Mouse (Mus musculus) hindbrain, embryonic 12.5 days (tissue): ENCODE measurements around the gene AV320801. TPM values are rescaled to one million over a fixed set of nuclear protein-coding genes. Genes with fewer than 3 reads are reported as not detected.
"Not testable (repeated sequence)": the region's sequence is repeated elsewhere in the genome, so short reads cannot be mapped to it uniquely, and the experiment has no call there.

Experiments used
- ATAC-seq: fragments of 200-750 bp; cut with Nextera tagmentation; 2 replicates; pipeline ENCODE4 v1.8.0; 2017; ENCODE audit warnings: moderate TSS enrichment; ENCODE audit not compliant: low FRiP score
- H3K27ac ChIP-seq: fragments of 300-500 bp; sonication (generic); 2 replicates; pipeline ENCODE4 v1.5.1; 2016; ENCODE audit warnings: mild to moderate bottlenecking
- H3K27me3 ChIP-seq: fragments of 300-500 bp; sonication (generic); 2 replicates; pipeline ENCODE4 v1.6.1; 2016; ENCODE audit warnings: mild to moderate bottlenecking
- H3K36me3 ChIP-seq: fragments of 300-500 bp; sonication (generic); 2 replicates; pipeline ENCODE4 v1.6.1; 2016; ENCODE audit warnings: mild to moderate bottlenecking
- H3K4me1 ChIP-seq: fragments of 300-500 bp; sonication (generic); 2 replicates; pipeline ENCODE4 v1.6.1; 2016
- H3K4me2 ChIP-seq: fragments of 300-500 bp; sonication (generic); replicated peaks from 2 replicates; pipeline ENCODE4 v1.6.1; 2016; ENCODE audit warnings: mild to moderate bottlenecking
- H3K4me3 ChIP-seq: fragments of 300-500 bp; sonication (generic); 2 replicates; pipeline ENCODE4 v1.5.1; 2016; ENCODE audit warnings: mild to moderate bottlenecking
- H3K9ac ChIP-seq: fragments of 300-500 bp; sonication (generic); 2 replicates; pipeline ENCODE4 v1.6.1; 2016; ENCODE audit warnings: mild to moderate bottlenecking, moderate library complexity
- H3K9me3 ChIP-seq: fragments of 300-500 bp; sonication (generic); replicated peaks from 2 replicates; pipeline ENCODE4 v1.6.1; 2016; ENCODE audit warnings: mild to moderate bottlenecking
- WGBS: fragments of 180-500 bp; shearing (Covaris S2); methylation state at CpG from one replicate; pipeline ENCODE4 v1.1.7; 2016; 5-methylcytosine and 5-hydroxymethylcytosine counted together
- polyA plus RNA-seq: library from polyadenylated mRNA; unstranded; fragments of >200 nt; fragmentation: Nextera tagmentation; extraction: Ambion mirVana; gene quantifications from 2 replicates; pipeline ENCODE4 v1.2.1, GENCODE M21; 2016

Gene AV320801
- not detected in 2 replicates for polyA plus RNA-seq

DNA sequence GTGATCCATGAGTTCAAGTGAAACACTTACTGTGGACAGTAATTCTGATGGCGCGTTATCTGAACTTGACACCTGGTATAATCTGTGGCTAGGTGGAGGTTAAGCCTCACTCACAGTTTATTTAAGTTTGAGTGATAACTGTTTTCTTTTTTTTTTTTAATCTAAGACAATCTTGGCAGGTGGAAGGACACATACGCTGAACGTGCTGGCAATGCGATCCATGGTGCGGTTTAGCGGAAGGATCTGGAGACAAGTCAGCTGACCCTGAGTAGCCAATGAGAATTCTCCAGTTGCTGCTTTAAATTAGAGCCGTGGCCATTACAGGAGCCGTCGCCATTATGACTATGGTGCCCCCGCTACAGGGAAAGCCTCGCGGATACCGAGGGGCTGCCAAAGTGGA, at the start of gene AV320801:
Gene AV320801, plus strand, starts transcription at position 301 of the 400 bp plus-strand sequence.
- not testable (repeated sequence) for H3K27ac ChIP-seq, ATAC-seq
- WGBS, result 95% methylated on average over 7 of the region's 14 CpGs

GRCm38 (mm10) chrX:135464160-135464559, 30.2 kb upstream of the AV320801 start:
- not testable (repeated sequence) for H3K9ac ChIP-seq, H3K36me3 ChIP-seq, ATAC-seq, H3K9me3 ChIP-seq, H3K27me3 ChIP-seq, H3K27ac ChIP-seq, H3K4me1 ChIP-seq, H3K4me3 ChIP-seq, H3K4me2 ChIP-seq
- WGBS, result no CpG with 5 or more reads among the region's 3 CpGs

More for the DNA sequence above, at the start of gene AV320801:
- H3K4me1 ChIP-seq, H3K9me3 ChIP-seq, H3K27me3 ChIP-seq, H3K4me2 ChIP-seq, H3K36me3 ChIP-seq, H3K9ac ChIP-seq, H3K4me3 ChIP-seq: not testable (repeated sequence)

- H3K4me3 ChIP-seq, H3K9me3 ChIP-seq, H3K36me3 ChIP-seq, ATAC-seq, H3K27me3 ChIP-seq, H3K27ac ChIP-seq, H3K9ac ChIP-seq, H3K4me2 ChIP-seq, H3K4me1 ChIP-seq: not testable (repeated sequence)
- no CpG with 5 or more reads among the region's 6 CpGs for WGBS
These were observed 12.5 kb upstream of the AV320801 start for GRCm38 (mm10) chrX:135481902-135482301.

GRCm38 (mm10) chrX:135483183-135483582, 11.2 kb upstream of the AV320801 start:
- H3K4me1 ChIP-seq, ATAC-seq, H3K27ac ChIP-seq, H3K4me3 ChIP-seq, H3K4me2 ChIP-seq, H3K9ac ChIP-seq, H3K9me3 ChIP-seq, H3K36me3 ChIP-seq, H3K27me3 ChIP-seq: not testable (repeated sequence)
- no CpG with 5 or more reads among the region's 3 CpGs for WGBS

Other genes starting within 250 kb of the AV320801 start
- not detected in 2 replicates for gene Pramel3, start 192.3 kb upstream of the AV320801 start, polyA plus RNA-seq
- not detected in 2 replicates for gene Gm5128, start 121.3 kb upstream of the AV320801 start, polyA plus RNA-seq
- gene Gm7903, start 60.8 kb upstream of the AV320801 start, polyA plus RNA-seq, result not detected in 2 replicates
- gene Nxf7, start 104.2 kb downstream of the AV320801 start, polyA plus RNA-seq, result not detected in 2 replicates
- not detected in 2 replicates for gene Prame, start 133.1 kb downstream of the AV320801 start, polyA plus RNA-seq
- gene Tcp11x2, start 199.2 kb downstream of the AV320801 start, polyA plus RNA-seq, result not detected in 2 replicates
- gene Tmsb15a, start 230.7 kb downstream of the AV320801 start, polyA plus RNA-seq, result not detected in 2 replicates
- gene Armcx5, start 248.1 kb downstream of the AV320801 start, polyA plus RNA-seq, result 11.6 and 15.6 TPM in 2 replicates
- 123 and 132 TPM in 2 replicates for gene Gprasp1, start 248.1 kb downstream of the AV320801 start, polyA plus RNA-seq